Mouse (Mus musculus) midbrain, postnatal 0 days (tissue): ENCODE results near the gene Ablim2. TPM values are rescaled to one million over a fixed set of nuclear protein-coding genes. Genes with fewer than 3 reads are reported as not detected.
A peak's percentile ranks its signal among the peaks of the same experiment; 100 is the strongest.

ENCODE experiments used
- ATAC-seq: fragments of 200-750 bp; cut with Nextera tagmentation; 2 replicates; pipeline ENCODE4 v1.8.0; 2017; ENCODE audit warnings: moderate number of reproducible peaks, mild to moderate bottlenecking, moderate TSS enrichment, moderate library complexity; ENCODE audit not compliant: low FRiP score
- DNase-seq: peaks from one replicate; pipeline ENCODE4 v3.0.0-alpha.2; 2015; ENCODE audit warnings: low spot score
- H3K27ac ChIP-seq: fragments of 300-500 bp; sonication (generic); 2 replicates; pipeline ENCODE4 v1.5.1; 2014; ENCODE audit warnings: low read depth, mild to moderate bottlenecking, low read length, mixed read lengths
- H3K27me3 ChIP-seq: fragments of 300-500 bp; sonication (generic); 2 replicates; pipeline ENCODE4 v1.6.1; 2014; ENCODE audit warnings: low read length, control low read depth, mixed read lengths; ENCODE audit not compliant: insufficient read depth
- H3K36me3 ChIP-seq: fragments of 300-500 bp; sonication (generic); 2 replicates; pipeline ENCODE4 v1.6.1; 2014; ENCODE audit warnings: low read length, control low read depth, mixed read lengths; ENCODE audit not compliant: insufficient read depth
- H3K4me1 ChIP-seq: fragments of 300-500 bp; sonication (generic); 2 replicates; pipeline ENCODE4 v1.6.1; 2014; ENCODE audit warnings: mild to moderate bottlenecking, control low read depth, antibody characterized with exemption, low read length, mixed read lengths; ENCODE audit not compliant: insufficient read depth
- H3K4me2 ChIP-seq: fragments of 300-500 bp; sonication (generic); 2 replicates; pipeline ENCODE4 v1.6.1; 2014; ENCODE audit warnings: low read depth, mild to moderate bottlenecking, low read length, mixed read lengths; ENCODE audit not compliant: poor library complexity, severe bottlenecking
- H3K4me3 ChIP-seq: fragments of 300-500 bp; sonication (generic); 2 replicates; pipeline ENCODE4 v1.5.1; 2014; ENCODE audit warnings: low read depth, mild to moderate bottlenecking, low read length, moderate library complexity
- H3K9ac ChIP-seq: fragments of 300-500 bp; sonication (generic); replicated peaks from 2 replicates; pipeline ENCODE4 v1.6.1; 2014; ENCODE audit warnings: mild to moderate bottlenecking, low read length, moderate library complexity, mixed read lengths; ENCODE audit not compliant: poor library complexity, severe bottlenecking
- H3K9me3 ChIP-seq: fragments of 300-500 bp; sonication (generic); 2 replicates; pipeline ENCODE4 v1.6.1; 2016; ENCODE audit warnings: low read length, control low read depth
- CTCF ChIP-seq: IDR thresholded peaks from 2 replicates; pipeline ENCODE4 v1.5.1; 2016; ENCODE audit warnings: antibody characterized with exemption, mild to moderate bottlenecking
- WGBS: fragments of 180-500 bp; shearing (Covaris S2); extraction: QIAGEN DNeasy Blood & Tissue Kit; methylation state at CpG from one replicate; pipeline ENCODE4 v1.1.7; 2014; 5-methylcytosine and 5-hydroxymethylcytosine counted together
- polyA plus RNA-seq: library from polyadenylated mRNA; unstranded; fragments of >200 nt; fragmentation: Nextera tagmentation; extraction: Ambion mirVana; gene quantifications from 2 replicates; pipeline ENCODE4 v1.2.1, GENCODE M21; 2015
- total RNA-seq: library from RNA; depleted of rRNA; stranded (reverse); fragments of >200 nt; gene quantifications from 2 replicates; pipeline ENCODE4 v1.2.3, GENCODE M21; 2014

Gene Ablim2
- total and polyA plus RNA-seq, 2 experiments from 2014 or later, result 32.2 to 44.9 TPM

GRCm38 (mm10) chr5:35746910-35747309 lies 10.8 kb upstream of the Ablim2 start:
- Histone ChIP-seq H3K4me2 (no peak overlapping the region), H3K4me1 (no peaks in the 10 kb centered on the region), H3K27me3 (no peaks in the 10 kb centered on the region), H3K36me3 (no peaks in the 10 kb centered on the region), H3K27ac (no peak overlapping the region), H3K9ac (no peak overlapping the region), H3K4me3 (no peak overlapping the region), H3K9me3 (no peaks in the 10 kb centered on the region)
- peak; percentile 62 for DNase-seq
- ATAC-seq, result no peak
- TF ChIP-seq CTCF, result peak; percentile 90
- 27% methylated on average over 4 of the region's 4 CpGs for WGBS

DNA sequence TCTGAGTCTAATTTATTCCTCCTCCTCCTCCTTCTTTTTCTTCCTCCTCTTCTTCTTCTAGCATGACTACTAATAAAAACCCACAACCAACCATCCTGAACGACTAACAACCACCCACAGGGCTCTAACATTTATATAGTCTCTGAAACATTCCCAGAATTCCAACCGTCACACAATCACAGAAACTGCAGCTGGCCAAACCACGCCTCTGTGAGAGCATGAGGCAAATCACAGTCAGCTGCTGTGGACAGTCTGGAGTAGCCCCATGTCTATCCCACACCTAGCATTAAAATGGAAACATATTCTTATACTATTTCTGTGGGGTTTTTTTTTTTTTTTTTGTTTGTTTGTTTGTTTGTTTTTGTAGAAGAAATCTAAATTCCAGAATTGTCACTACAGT lies 8.3 kb upstream of the Ablim2 start:
- H3K36me3 ChIP-seq, result no peaks in the 10 kb centered on the region
- no peak overlapping the region for H3K4me3 ChIP-seq
- no peaks in the 10 kb centered on the region for H3K4me1 ChIP-seq
- WGBS, result 54% methylated on average over 3 of the region's 3 CpGs
- ATAC-seq, result no peak
- no peak overlapping the region for H3K27ac ChIP-seq
- no peak overlapping the region for H3K9ac ChIP-seq
- H3K27me3 ChIP-seq, result no peaks in the 10 kb centered on the region
- no peak for DNase-seq
- no peaks in the 10 kb centered on the region for H3K9me3 ChIP-seq
- H3K4me2 ChIP-seq, result no peak overlapping the region
- no peak for TF ChIP-seq CTCF

DNA sequence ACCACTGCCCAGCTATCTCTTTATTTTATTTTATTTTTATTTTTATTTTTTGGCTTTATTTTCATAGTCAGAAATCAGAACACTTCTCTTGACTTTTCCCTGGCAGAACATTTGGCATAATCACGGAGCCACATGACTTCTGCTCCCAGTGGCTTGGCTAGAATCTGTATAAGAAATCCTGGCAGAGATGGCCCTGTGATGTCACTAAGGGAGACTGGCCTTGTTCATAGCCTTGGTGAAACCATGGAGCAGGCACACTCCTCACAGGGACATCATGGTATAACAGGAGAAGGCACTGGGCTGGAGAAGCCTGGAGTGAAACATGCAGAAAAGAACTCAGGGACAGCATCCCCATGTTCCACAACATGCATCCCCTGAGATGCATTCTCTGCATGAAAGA lies 7.7 kb upstream of the Ablim2 start:
- Histone ChIP-seq H3K4me3 (no peak overlapping the region), H3K4me1 (no peaks in the 10 kb centered on the region), H3K9ac (no peak overlapping the region), H3K36me3 (no peaks in the 10 kb centered on the region), H3K4me2 (no peak overlapping the region), H3K27me3 (no peaks in the 10 kb centered on the region), H3K27ac (no peak overlapping the region), H3K9me3 (no peaks in the 10 kb centered on the region)
- no peak for ATAC-seq
- 89% methylated on average over 1 of the region's 1 CpGs for WGBS
- TF ChIP-seq CTCF, result no peak
- DNase-seq, result no peak

DNA sequence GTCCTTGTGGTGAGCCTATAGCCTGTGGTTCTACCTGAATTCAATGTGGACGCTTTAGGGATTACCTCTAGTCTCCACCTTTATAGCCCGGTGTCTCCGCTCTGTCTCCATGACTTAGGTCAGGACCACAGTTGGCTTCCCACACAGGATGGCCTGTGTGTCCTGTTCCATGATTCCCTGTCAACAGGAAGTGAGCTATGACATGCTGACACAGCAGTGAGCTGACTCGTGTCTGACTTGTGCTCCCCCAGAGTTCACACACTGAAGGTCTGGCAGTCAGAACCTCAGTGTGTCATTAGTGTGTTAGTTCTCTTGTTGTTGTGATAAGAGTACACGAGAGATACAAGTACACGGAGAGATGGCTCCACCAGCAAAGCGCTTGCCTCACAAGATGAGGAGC lies 6.7 kb upstream of the Ablim2 start:
- Histone ChIP-seq H3K4me2 (no peak overlapping the region), H3K27me3 (no peaks in the 10 kb centered on the region), H3K4me3 (no peak overlapping the region), H3K27ac (no peak overlapping the region), H3K36me3 (no peaks in the 10 kb centered on the region), H3K4me1 (no peaks in the 10 kb centered on the region), H3K9me3 (no peaks in the 10 kb centered on the region), H3K9ac (no peak overlapping the region)
- TF ChIP-seq CTCF, result no peak
- no peak for ATAC-seq
- DNase-seq, result no peak
- 85% methylated on average over 7 of the region's 7 CpGs for WGBS

DNA sequence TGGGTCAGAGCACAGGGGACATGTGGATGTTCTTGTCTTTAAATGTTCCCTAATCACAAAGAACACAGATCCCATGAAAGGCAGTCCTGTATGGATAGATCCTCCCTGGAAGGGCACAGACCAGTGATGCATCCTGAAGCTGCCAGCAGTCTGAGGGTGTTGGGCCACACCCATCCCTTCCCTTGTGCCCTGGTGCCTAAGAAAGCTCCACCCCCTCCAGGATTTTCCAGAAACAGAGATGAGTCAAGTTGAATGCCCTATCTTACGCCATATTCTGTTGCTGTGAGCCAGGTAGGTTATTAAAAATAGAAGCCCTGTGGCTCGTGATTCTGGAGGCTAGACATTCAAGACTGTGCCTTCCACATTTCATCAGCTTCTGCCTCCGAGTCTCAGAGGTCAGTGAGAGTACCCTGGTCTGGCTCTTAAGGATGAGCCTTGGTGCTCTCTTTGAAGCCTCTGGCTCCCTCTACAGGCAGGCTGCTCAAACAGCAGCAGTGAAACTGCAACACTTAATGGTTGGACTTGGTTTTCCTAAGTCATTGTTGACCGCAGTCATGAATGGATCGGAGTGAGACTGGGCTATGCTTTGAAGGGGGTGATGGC lies 2.4 kb upstream of the Ablim2 start:
- WGBS, result 30% methylated on average over 5 of the region's 5 CpGs
- Histone ChIP-seq H3K4me1 (peaks cover 7% of the 10 kb centered on the region; the same call in 1 of the 2 replicates), H3K36me3 (no peaks in the 10 kb centered on the region), H3K27me3 (peaks cover 13% of the 10 kb centered on the region; the same call in 1 of the 2 replicates), H3K27ac (no peak overlapping the region), H3K9ac (no peak overlapping the region), H3K9me3 (no peaks in the 10 kb centered on the region), H3K4me3 (no peak overlapping the region), H3K4me2 (no peak overlapping the region)
- TF ChIP-seq CTCF, result peak; percentile 89
- ATAC-seq (no peak), DNase-seq (peak; percentile 81)

- peaks cover 15% of the 10 kb centered on the region; the same call in 1 of the 2 replicates for H3K27me3 ChIP-seq
- 71% methylated on average over 4 of the region's 4 CpGs for WGBS
- no peak for DNase-seq
- no peak overlapping the region; the same call in 1 of the 2 replicates for H3K27ac ChIP-seq
- no peak overlapping the region for H3K4me3 ChIP-seq
- H3K9me3 ChIP-seq, result no peaks in the 10 kb centered on the region
- no peak overlapping the region for H3K4me2 ChIP-seq
- H3K4me1 ChIP-seq, result peaks cover 7% of the 10 kb centered on the region; the same call in 1 of the 2 replicates
- no peak for TF ChIP-seq CTCF
- ATAC-seq, result no peak
- no peaks in the 10 kb centered on the region for H3K36me3 ChIP-seq
- H3K9ac ChIP-seq, result no peak overlapping the region
Measured at GRCm38 (mm10) chr5:35756020-35756419, 1.7 kb upstream of the Ablim2 start.
